Mouse (Mus musculus): ENCODE measurements around the gene Hist1h1d.

DNA sequence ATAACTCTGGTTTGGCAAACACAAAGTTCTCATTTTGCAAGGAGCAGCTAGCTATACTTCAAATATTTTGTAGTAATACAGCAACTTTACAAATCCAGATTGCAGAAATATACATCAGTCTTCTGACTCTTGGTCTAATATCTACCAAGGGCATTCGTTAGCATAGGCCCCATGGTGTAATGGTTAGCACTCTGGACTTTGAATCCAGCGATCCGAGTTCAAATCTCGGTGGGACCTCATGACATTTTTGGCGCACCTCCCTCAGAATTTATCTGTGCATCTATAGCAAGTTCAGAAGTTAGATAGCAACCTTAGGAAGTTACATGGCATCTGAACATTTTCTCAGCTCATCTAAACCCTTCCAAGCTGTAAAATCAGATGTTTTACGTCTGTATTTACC is 34.2 kb upstream of the Hist1h1d start:
- TF ChIP-seq CTCF (IDR thresholded peaks at IDR 0.05; ENCODE audit: low read depth, low read length), result no peak
- no peak for TF ChIP-seq GATA1 (IDR thresholded peaks at IDR 0.05; ENCODE audit: borderline replicate concordance, low read length)
- TF ChIP-seq TAL1 (conservative IDR thresholded peaks at IDR 0.05; ENCODE audit: low read depth, low read length), result no peak

Data from G1E (cell line).